Mouse (Mus musculus) limb, embryonic 12.5 days (tissue): ENCODE data around the gene Vmn2r30. TPM values are rescaled to one million over a fixed set of nuclear protein-coding genes. Genes with fewer than 3 reads are reported as not detected.
"Not testable (repeated sequence)": the region's sequence is repeated elsewhere in the genome, so short reads cannot be mapped to it uniquely, and the experiment has no call there.

Experiments
- ATAC-seq: fragments of 200-750 bp; cut with Nextera tagmentation; 2 replicates; pipeline ENCODE4 v1.8.0; 2017; ENCODE audit warnings: low read depth, moderate TSS enrichment; ENCODE audit not compliant: insufficient number of reproducible peaks, insufficient read depth, low FRiP score, low TSS enrichment
- H3K27ac ChIP-seq: fragments of 300-500 bp; sonication (generic); 2 replicates; pipeline ENCODE4 v1.5.1; 2016; ENCODE audit warnings: mild to moderate bottlenecking, moderate library complexity
- H3K27me3 ChIP-seq: fragments of 300-500 bp; sonication (generic); 2 replicates; pipeline ENCODE4 v1.6.1; 2016; ENCODE audit warnings: mild to moderate bottlenecking, moderate library complexity
- H3K36me3 ChIP-seq: fragments of 300-500 bp; sonication (generic); 2 replicates; pipeline ENCODE4 v1.6.1; 2016; ENCODE audit warnings: mild to moderate bottlenecking, moderate library complexity
- H3K4me1 ChIP-seq: fragments of 300-500 bp; sonication (generic); replicated peaks from 2 replicates; pipeline ENCODE4 v1.6.1; 2016
- H3K4me2 ChIP-seq: fragments of 300-500 bp; sonication (generic); 2 replicates; pipeline ENCODE4 v1.6.1; 2016; ENCODE audit warnings: mild to moderate bottlenecking, moderate library complexity
- H3K4me3 ChIP-seq: fragments of 300-500 bp; sonication (generic); replicated peaks from 2 replicates; pipeline ENCODE4 v1.5.1; 2016; ENCODE audit warnings: mild to moderate bottlenecking
- H3K9ac ChIP-seq: fragments of 300-500 bp; sonication (generic); replicated peaks from 2 replicates; pipeline ENCODE4 v1.6.1; 2016; ENCODE audit warnings: mild to moderate bottlenecking, moderate library complexity
- H3K9me3 ChIP-seq: fragments of 300-500 bp; sonication (generic); 2 replicates; pipeline ENCODE4 v1.6.1; 2016; ENCODE audit warnings: mild to moderate bottlenecking, moderate library complexity
- WGBS: fragments of 180-500 bp; shearing (Covaris S2); methylation state at CpG from one replicate; pipeline ENCODE4 v1.1.7; 2016; 5-methylcytosine and 5-hydroxymethylcytosine counted together
- microRNA-seq: library from miRNA; unstranded; fragments of <30 nt; microRNA quantifications from one replicate; pipeline ENCODE4, GENCODE M21; 2017
- polyA plus RNA-seq: library from polyadenylated mRNA; unstranded; fragments of >200 nt; fragmentation: Nextera tagmentation; extraction: Ambion mirVana; gene quantifications from 2 replicates; pipeline ENCODE4 v1.2.1, GENCODE M21; 2016

Gene Vmn2r30
- 0.04 TPM in 1 of 2 replicates, not detected in the other for polyA plus RNA-seq

DNA sequence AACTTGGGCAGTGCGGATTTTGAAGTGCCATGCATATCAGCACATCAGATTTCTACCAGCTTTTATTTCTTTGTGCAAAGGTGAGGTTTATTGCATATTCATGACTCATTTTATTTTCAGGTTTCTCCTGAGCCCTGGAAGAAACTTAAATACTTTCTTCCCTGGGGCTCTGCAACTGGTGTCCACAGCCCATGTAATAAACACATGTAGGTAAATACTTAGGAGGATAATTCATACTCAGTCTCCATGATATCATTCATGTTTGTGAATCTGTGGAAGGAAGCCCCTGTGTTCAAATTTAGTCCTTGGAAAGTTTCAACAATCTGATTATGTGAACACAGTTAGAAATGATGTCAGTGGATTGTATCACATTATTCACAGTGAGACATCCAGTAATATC, at the start of gene Vmn2r30:
TSS of gene Vmn2r30 (minus strand) at position 101 of the 400 bp plus-strand sequence.
- H3K27ac ChIP-seq, H3K36me3 ChIP-seq, H3K9me3 ChIP-seq, H3K27me3 ChIP-seq, H3K4me1 ChIP-seq, ATAC-seq, H3K4me2 ChIP-seq, H3K4me3 ChIP-seq, H3K9ac ChIP-seq: not testable (repeated sequence)
- no CpG with 5 or more reads among the region's 1 CpGs for WGBS

DNA sequence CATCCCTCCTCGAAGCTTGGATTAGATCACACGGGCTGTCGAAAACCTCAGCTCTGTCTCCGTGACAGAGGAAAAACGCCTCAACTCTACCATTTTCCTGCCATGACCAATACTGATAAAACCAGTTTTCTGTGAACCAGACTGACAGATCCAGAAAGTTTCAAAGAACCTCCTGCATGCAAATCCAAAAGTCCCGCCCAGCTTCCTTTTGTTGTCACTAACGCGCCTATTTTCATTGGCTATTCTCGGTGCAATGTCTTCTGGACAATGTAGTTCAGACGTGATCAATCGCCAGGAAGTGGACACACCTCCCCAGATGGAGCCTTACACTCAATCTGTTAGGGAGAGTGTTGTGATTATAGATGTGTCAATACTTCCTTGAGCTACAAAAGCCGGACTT, 37.0 kb upstream of the Vmn2r30 start, which contains the start of gene Gm45783:
TSS of gene Gm45783 (minus strand) at position 143 of the 400 bp plus-strand sequence.
- not testable (repeated sequence) for H3K4me3 ChIP-seq, ATAC-seq, H3K27me3 ChIP-seq, H3K4me2 ChIP-seq, H3K27ac ChIP-seq, H3K4me1 ChIP-seq, H3K9ac ChIP-seq, H3K36me3 ChIP-seq, H3K9me3 ChIP-seq
- WGBS, result 44% methylated on average over 12 of the region's 12 CpGs

DNA sequence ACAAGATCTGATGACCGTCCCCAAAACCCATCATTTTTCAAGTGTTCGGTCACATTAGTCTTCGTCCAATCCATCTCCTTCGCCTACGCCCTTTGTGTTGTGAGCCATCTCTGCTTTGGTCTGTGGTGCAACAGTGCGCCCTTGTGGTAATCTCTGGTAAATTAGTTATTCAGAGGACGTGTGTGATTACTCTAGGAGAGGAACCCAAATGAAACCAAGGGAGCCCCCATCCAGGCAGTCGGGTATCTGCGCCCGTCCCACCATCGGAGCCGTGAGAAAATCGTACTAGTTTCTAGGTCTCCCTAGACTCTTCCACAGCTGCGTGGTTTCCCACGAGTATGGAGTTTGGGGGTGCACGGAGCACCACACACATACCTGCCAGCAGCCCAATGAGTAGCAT, 41.8 kb downstream of the Vmn2r30 start:
- Histone ChIP-seq H3K4me2 (no peak overlapping the region), H3K36me3 (peaks cover 53% of the 10 kb centered on the region), H3K9me3 (peaks cover 9% of the 10 kb centered on the region; the same call in 1 of the 2 replicates), H3K27me3 (peaks cover 5% of the 10 kb centered on the region; the same call in 1 of the 2 replicates), H3K9ac (no peak overlapping the region), H3K27ac (no peak overlapping the region), H3K4me3 (no peak overlapping the region), H3K4me1 (no peaks in the 10 kb centered on the region)
- no peak for ATAC-seq
- 85% methylated on average over 16 of the region's 16 CpGs for WGBS

DNA sequence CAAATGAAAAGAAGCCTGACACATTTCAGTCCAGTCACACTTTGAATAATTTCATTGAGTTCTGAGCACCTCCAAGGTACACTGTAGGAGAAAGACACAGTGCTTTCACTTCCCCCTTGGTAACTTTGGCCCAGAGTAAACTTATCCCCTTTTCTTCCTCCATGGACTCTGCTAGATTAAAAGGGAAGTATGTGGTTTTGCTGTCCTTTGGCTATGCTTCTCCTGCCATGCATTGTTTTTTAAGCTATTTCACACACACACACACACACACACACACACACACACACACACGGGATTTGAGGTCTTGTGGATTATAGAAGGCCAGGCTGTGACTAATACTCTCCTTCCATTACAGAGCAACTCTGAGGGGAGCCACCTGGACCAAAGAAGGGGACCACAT, 56.0 kb downstream of the Vmn2r30 start:
- Histone ChIP-seq H3K4me3 (no peak overlapping the region), H3K36me3 (peaks cover 29% of the 10 kb centered on the region), H3K9me3 (peaks cover 5% of the 10 kb centered on the region), H3K4me2 (no peak overlapping the region), H3K4me1 (no peaks in the 10 kb centered on the region), H3K27me3 (no peaks in the 10 kb centered on the region), H3K27ac (no peak overlapping the region), H3K9ac (no peak overlapping the region)
- ATAC-seq, result no peak
- WGBS, result 70% methylated on average over 1 of the region's 1 CpGs

DNA sequence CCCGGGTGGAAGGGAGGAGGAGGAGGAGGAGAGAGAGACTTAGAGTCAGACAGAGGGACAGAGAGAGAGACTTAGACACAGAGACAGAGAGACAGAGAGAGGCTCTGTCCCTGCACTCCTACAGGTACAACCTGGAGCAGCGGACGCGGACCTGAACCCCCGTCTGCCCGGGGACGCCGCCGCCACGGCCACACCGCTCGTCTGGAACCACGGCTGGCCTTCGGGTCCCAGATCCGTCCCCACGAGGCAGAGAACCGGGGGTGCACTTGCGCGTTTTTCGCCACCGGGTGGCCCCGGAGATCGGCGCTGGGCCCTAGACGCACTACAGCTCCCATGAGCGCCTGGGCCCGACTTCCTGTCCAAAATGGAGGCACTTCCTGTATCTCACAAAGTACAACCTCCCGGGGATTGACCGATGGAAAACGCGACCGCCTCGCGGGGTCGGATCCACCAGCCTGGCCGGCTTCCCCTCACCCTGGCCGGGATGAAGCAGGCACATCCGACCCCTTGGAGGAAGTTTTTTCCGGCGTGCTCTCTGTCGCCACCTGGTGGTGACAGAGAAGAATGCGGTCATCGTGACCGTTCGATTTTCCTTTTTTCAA, 59.3 kb downstream of the Vmn2r30 start, which contains the start of gene Gm45844:
TSS of gene Gm45844 (minus strand) at position 324 of the 602 bp plus-strand sequence.
- 42% methylated on average over 45 of the region's 45 CpGs for WGBS
- peak; percentile 100 for ATAC-seq
- H3K9me3 ChIP-seq, H3K36me3 ChIP-seq, H3K4me1 ChIP-seq, H3K27me3 ChIP-seq: not testable (repeated sequence)
- H3K4me2 ChIP-seq, result peak within 1 kb of the TSS; percentile 32
- H3K9ac ChIP-seq, result peak within 1 kb of the TSS; percentile 12; the same call in 1 of the 2 replicates
- H3K4me3 ChIP-seq, result peak within 1 kb of the TSS; percentile 32
- H3K27ac ChIP-seq, result peak within 1 kb of the TSS; percentile 25

DNA sequence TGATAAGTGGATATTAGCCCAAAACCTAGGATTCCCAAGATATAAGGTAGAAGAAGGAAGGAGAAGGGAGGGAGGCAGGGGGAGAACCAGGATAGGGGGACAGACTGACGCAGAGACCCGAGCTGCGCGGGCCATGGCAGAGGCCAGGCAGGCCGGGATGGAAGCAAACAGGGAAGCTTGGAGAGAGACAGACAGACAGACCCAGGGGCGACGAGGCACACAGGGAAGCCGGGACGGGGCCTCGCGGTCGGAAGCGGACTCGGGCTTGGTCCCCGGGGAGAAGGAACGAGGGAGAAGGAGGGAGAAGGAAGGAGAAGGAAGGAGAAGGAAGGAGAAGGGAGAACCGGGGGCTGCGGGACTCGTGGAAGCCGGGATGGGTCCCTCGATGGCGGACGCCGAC, 59.9 kb downstream of the Vmn2r30 start:
- ATAC-seq, result peak; percentile 71; the same call in 1 of the 2 replicates
- Histone ChIP-seq H3K9ac (peak overlapping the region; percentile 12; the same call in 1 of the 2 replicates), H3K4me3 (peak overlapping the region; percentile 32), H3K27ac (peak overlapping the region; percentile 25), H3K4me2 (peak overlapping the region; percentile 32)
- not testable (repeated sequence) for H3K9me3 ChIP-seq, H3K4me1 ChIP-seq, H3K36me3 ChIP-seq, H3K27me3 ChIP-seq
- 51% methylated on average over 24 of the region's 24 CpGs for WGBS

Small RNAs within 50 kb of the gene (microRNA-seq; reads per million reads assigned to microRNA genes)
- not detected for gene Mir5620

Other genes starting within 250 kb of the Vmn2r30 start
- 13.3 and 14.8 TPM in 2 replicates for gene Zfp954, start 216.1 kb downstream of the Vmn2r30 start, polyA plus RNA-seq
- 3.7 and 4.3 TPM in 2 replicates for gene Zfp773, start 200.9 kb downstream of the Vmn2r30 start, polyA plus RNA-seq
- gene Zfp418, start 166.3 kb downstream of the Vmn2r30 start, polyA plus RNA-seq, result 2.7 and 3.6 TPM in 2 replicates
- gene Zfp772, start 127.6 kb downstream of the Vmn2r30 start, polyA plus RNA-seq, result 10.2 and 10.7 TPM in 2 replicates
- gene Vmn2r29, start 90.3 kb downstream of the Vmn2r30 start, polyA plus RNA-seq, result 0.93 and 1.5 TPM in 2 replicates
- 2.6 and 3.2 TPM in 2 replicates for gene Gm45844, start 59.3 kb downstream of the Vmn2r30 start, polyA plus RNA-seq
- gene Clcn4, start 36.8 kb downstream of the Vmn2r30 start, polyA plus RNA-seq, result 36.2 and 38.7 TPM in 2 replicates
- not detected in 2 replicates for gene Gm45783, start 37.0 kb upstream of the Vmn2r30 start, polyA plus RNA-seq
- not detected in 2 replicates for gene Vmn2r31, start 62.1 kb upstream of the Vmn2r30 start, polyA plus RNA-seq
- not detected in 2 replicates for gene Vmn2r32, start 142.4 kb upstream of the Vmn2r30 start, polyA plus RNA-seq
- not detected in 2 replicates for gene Vmn2r33, start 229.2 kb upstream of the Vmn2r30 start, polyA plus RNA-seq